Comparison of ENCODE assay signal across 9 mouse cellular contexts in genomic region chr4:59190650-59191424, GRCm38 (mm10). TPM values are rescaled to one million over a fixed set of nuclear protein-coding genes. Genes with fewer than 3 reads are reported as not detected.
A peak's percentile ranks its signal among the peaks of the same experiment; 100 is the strongest.
DNase-seq lines count a peak whose midpoint lies in the region; ATAC-seq lines count a peak whose summit lies in the region.
"Had no signal": no experiment of that assay in that cellular context is flagged by ENCODE, and none has a peak within 500 bp of the region (broad histone marks: within the 10 kb centered on the region; RNA-seq: fewer than 3 reads in every experiment).

No protein-coding gene starts in this region.

- H3K27me3 ChIP-seq in kidney, embryonic 14.5 days (ENCODE audit: control insufficient read depth, insufficient read depth, low read length): no peaks in the 10 kb centered on the region
- H3K27me3 ChIP-seq in hindbrain, embryonic 16.5 days (replicated peaks; ENCODE audit: control insufficient read depth, insufficient read depth, low read length): no peaks in the 10 kb centered on the region
- no peaks in the 10 kb centered on the region for H3K27me3 ChIP-seq in midbrain, embryonic 14.5 days (ENCODE audit: control insufficient read depth, insufficient read depth, low read length)

- no peaks in the 10 kb centered on the region for H3K36me3 ChIP-seq in kidney, embryonic 14.5 days (ENCODE audit: control insufficient read depth, insufficient read depth, low read length)
- no peaks in the 10 kb centered on the region for H3K36me3 ChIP-seq in hindbrain, embryonic 16.5 days (ENCODE audit: control insufficient read depth, insufficient read depth, low read length)
- no peaks in the 10 kb centered on the region for H3K36me3 ChIP-seq in midbrain, embryonic 14.5 days (ENCODE audit: control insufficient read depth, insufficient read depth, low read length)

- ATAC-seq in kidney, embryonic 14.5 days (ENCODE audit: low FRiP score, low TSS enrichment): no peak
- no peak for ATAC-seq in hindbrain, embryonic 16.5 days
- no peak for ATAC-seq in midbrain, embryonic 14.5 days (ENCODE audit: low FRiP score, low TSS enrichment)
- ATAC-seq in erythroid progenitor cell, adult 5-6 weeks (replicated peaks; ENCODE audit: low FRiP score, poor library complexity, severe bottlenecking): no peak

- H3K27ac ChIP-seq in kidney, embryonic 14.5 days (ENCODE audit: low read depth, low read length): no peak overlapping the region
- H3K27ac ChIP-seq in hindbrain, embryonic 16.5 days (ENCODE audit: low read depth, low read length): no peak overlapping the region
- no peak overlapping the region for H3K27ac ChIP-seq in midbrain, embryonic 14.5 days (replicated peaks; ENCODE audit: low read depth, low read length)

- no peaks in the 10 kb centered on the region for H3K9me3 ChIP-seq in kidney, embryonic 14.5 days (ENCODE audit: control insufficient read depth, low read length)
- no peaks in the 10 kb centered on the region for H3K9me3 ChIP-seq in hindbrain, embryonic 16.5 days (ENCODE audit: control insufficient read depth, low read length)
- no peaks in the 10 kb centered on the region for H3K9me3 ChIP-seq in midbrain, embryonic 14.5 days (ENCODE audit: control insufficient read depth, low read length)

- WGBS in kidney, embryonic 14.5 days: 60% methylated on average over 7 of the region's 7 CpGs
- WGBS in hindbrain, embryonic 16.5 days: 61% methylated on average over 7 of the region's 7 CpGs
- WGBS in midbrain, embryonic 14.5 days: 77% methylated on average over 7 of the region's 7 CpGs

- H3K4me3 ChIP-seq in kidney, embryonic 14.5 days (ENCODE audit: low read length): peak overlapping the region; percentile 88
- H3K4me3 ChIP-seq in hindbrain, embryonic 16.5 days (ENCODE audit: low read length): peak overlapping the region; percentile 68
- peak overlapping the region; percentile 84 for H3K4me3 ChIP-seq in midbrain, embryonic 14.5 days (replicated peaks; ENCODE audit: low read depth, low read length)

- peak overlapping the region; percentile 71 for H3K4me2 ChIP-seq in kidney, embryonic 14.5 days (replicated peaks; ENCODE audit: low read depth, low read length)
- H3K4me2 ChIP-seq in hindbrain, embryonic 16.5 days (ENCODE audit: low read length): peak overlapping the region; percentile 77
- peak overlapping the region; percentile 61 for H3K4me2 ChIP-seq in midbrain, embryonic 14.5 days (ENCODE audit: low read length)

- peaks cover 11% of the 10 kb centered on the region for H3K4me1 ChIP-seq in kidney, embryonic 14.5 days (ENCODE audit: control insufficient read depth, insufficient read depth, low read length)
- H3K4me1 ChIP-seq in hindbrain, embryonic 16.5 days (ENCODE audit: control insufficient read depth, insufficient read depth, low read depth, low read length): peaks cover 14% of the 10 kb centered on the region
- peaks cover 5% of the 10 kb centered on the region; the same call in 1 of the 2 replicates for H3K4me1 ChIP-seq in midbrain, embryonic 14.5 days (ENCODE audit: control insufficient read depth, insufficient read depth, low read length)

- DNase-seq in kidney, postnatal 36 days: no peak
- peak; percentile 51 for DNase-seq in MEL-GATA-1-ER (ENCODE audit: extremely low read depth, low read depth)
- no peak for DNase-seq in midbrain, embryonic 14.5 days
- DNase-seq in frontal cortex, postnatal 14 days (ENCODE audit: low spot score in 2 of 2): no peak
- DNase-seq in gastrocnemius, adult 8-10 months (ENCODE audit: low spot score in 2 of 2): no peak

- H3K9ac ChIP-seq in kidney, embryonic 14.5 days (ENCODE audit: low read depth, low read length): no peak overlapping the region
- H3K9ac ChIP-seq in hindbrain, embryonic 16.5 days (ENCODE audit: low read depth, low read length): no peak overlapping the region
- no peak overlapping the region for H3K9ac ChIP-seq in midbrain, embryonic 14.5 days (replicated peaks; ENCODE audit: low read length)

RNA-seq across cellular contexts. Expression of gene Ugcg, which starts 1.8 kb away (rescaled TPM):
- 12.7 and 16.0 TPM in 2 replicates for polyA plus RNA-seq in kidney, embryonic 14.5 days (2014; fragmentation: Nextera tagmentation; extraction: Ambion mirVana)
- 14.3 and 15.8 TPM in 2 replicates for polyA plus RNA-seq in hindbrain, embryonic 16.5 days (2015; fragmentation: Nextera tagmentation; extraction: Ambion mirVana)
- 27.4 and 37.5 TPM in 2 replicates for polyA plus RNA-seq in midbrain, embryonic 14.5 days (2014; fragmentation: Nextera tagmentation; extraction: Ambion mirVana)
- total RNA-seq in erythroid progenitor cell, adult 5-6 weeks (2015; ENCODE audit: low replicate concordance): 44.4 and 45.4 TPM in 2 replicates
- total RNA-seq in erythroid progenitor cell, adult 5-6 weeks (2017; ENCODE audit: low replicate concordance): 22.7 and 27.7 TPM in 2 replicates
- 1 to 10 TPM; 4.6 to 5.9 (median 5.4) TPM for total RNA-seq in gastrocnemius, adult 8-10 months (2022)

RNA-seq across cellular contexts. Expression of gene AI481877, which starts 52.1 kb away (rescaled TPM):
- not detected in 2 replicates for polyA plus RNA-seq in kidney, embryonic 14.5 days (2014; fragmentation: Nextera tagmentation; extraction: Ambion mirVana)
- polyA plus RNA-seq in hindbrain, embryonic 16.5 days (2015; fragmentation: Nextera tagmentation; extraction: Ambion mirVana): 0.04 and 0.05 TPM in 2 replicates
- polyA plus RNA-seq in midbrain, embryonic 14.5 days (2014; fragmentation: Nextera tagmentation; extraction: Ambion mirVana): 0.07 TPM in 1 of 2 replicates, not detected in the other
- total RNA-seq in erythroid progenitor cell, adult 5-6 weeks (2015; ENCODE audit: low replicate concordance): not detected in 2 replicates
- not detected in 2 replicates for total RNA-seq in erythroid progenitor cell, adult 5-6 weeks (2017; ENCODE audit: low replicate concordance)
- not detected for total RNA-seq in gastrocnemius, adult 8-10 months (2022)
- total RNA-seq: hematopoietic stem cell, adult 5-6 weeks had no signal
